Mouse (Mus musculus) mesoderm, embryonic 11.5 days (tissue): ENCODE results near the gene Knstrn.

Experiments used
- DNase-seq: peaks from one replicate; pipeline ENCODE4 v3.0.0-alpha.2; 2012; ENCODE audit warnings: low read depth, low spot score

The Knstrn gene

DNA sequence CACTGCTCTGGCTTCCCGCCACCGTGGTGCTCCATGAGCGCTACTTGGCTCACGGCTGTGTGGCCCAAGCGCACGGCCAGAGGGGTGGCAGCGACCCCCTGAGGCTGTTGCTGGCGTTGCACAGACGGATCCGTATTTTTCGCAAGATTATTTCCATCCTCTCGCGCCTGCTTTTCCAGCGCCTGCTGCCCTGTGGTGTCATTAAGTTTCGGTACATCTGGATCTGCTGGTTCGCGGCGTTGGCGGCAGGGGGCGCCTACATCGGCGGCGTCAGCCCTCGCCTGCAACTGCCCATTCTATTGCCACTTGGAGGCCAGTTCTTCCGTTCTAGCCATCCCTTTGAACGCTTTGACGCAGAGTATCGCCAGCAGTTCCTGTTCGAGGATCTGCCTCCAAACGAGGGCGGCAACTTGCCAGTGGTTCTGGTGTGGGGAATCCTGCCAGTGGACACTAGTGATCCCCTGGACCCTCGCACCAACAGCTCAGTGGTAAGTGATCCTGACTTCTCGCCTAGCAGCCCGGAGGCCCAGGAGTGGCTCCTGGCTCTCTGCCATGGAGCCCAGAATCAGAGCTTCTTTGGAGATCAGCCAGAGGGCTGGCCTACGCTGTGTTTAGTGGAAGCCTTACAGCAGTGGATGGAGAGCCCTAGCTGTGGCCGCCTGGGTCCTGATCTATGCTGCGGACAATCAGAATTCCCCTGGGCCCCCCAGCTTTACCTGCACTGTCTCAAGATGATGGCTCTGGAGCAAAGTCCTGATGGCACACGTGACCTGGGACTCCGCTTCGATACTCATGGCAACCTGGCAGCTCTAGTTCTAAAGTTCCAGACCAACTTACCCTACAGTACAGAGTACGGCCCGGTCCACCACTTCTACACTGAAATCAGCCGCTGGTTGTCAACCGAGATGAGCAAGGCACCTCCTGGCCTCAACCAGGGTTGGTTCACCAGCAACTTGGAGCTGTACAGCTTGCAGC is 23.0 kb upstream of the Knstrn start:
- peak; percentile 70 for DNase-seq

DNA sequence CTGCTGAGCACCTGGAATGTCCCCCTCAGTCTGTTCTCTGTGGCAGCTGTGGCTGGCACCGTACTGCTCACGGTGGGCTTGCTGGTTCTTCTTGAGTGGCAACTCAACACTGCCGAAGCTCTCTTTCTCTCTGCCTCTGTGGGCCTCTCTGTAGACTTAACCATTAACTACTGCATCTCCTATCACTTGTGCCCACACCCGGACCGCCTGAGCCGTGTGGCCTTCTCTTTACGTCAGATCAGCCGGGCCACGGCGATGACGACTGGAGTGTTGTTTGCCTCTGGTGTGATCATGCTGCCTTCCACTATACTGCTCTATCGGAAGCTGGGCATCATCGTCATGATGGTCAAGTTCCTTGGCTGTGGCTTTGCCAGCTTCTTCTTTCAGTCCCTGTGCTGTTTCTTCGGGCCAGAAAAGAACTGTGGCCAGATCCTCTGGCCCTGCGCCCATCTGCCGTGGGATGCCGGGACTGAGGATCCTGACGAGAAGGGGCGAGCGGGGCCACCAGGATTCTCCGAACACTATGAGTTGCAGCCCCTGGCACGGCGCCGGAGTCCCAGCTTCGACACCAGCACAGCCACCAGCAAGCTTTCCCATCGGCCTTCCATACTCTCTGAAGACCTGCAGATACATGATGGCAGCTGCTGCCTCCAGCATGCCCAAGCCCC is 22.1 kb upstream of the Knstrn start:
- DNase-seq = no peak

DNA sequence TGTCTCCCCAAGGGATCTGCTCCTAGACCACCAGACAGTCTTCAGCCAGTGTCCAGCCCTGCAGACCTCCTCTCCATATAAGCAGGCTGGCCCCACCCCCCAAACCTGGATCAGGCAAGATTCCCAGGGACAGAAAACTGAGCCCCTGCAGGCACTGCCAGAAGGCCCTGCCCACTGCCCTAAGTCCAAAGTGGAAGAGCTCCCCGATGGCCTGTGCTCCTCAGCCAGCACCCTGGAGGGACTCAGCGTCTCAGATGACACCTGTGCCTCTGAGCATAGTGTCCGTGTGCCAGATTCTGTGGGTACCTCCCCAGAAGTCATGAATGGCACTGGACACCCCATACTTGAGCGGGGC is 21.6 kb upstream of the Knstrn start:
- DNase-seq = no peak

DNA sequence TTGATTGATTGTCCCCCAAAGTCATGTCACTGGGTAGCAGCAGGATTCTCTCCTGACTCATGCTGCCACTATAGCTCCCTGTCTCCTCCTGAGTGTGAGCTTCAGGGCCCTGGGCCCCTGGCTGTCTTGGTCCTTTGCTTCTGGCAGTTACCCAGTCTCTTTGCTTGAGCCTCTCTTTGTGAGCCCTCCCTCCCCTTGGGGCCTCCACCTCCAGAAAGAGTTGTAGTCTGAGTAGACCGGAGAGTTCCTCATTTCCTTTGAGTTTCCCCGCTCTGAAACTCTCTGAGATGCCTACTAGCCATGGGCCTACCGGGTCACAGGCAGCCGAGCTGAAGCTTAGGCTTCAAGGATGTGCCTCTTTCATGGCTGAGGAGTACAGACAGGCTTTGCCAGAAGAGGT is 20.2 kb upstream of the Knstrn start:
- no peak for DNase-seq

DNA sequence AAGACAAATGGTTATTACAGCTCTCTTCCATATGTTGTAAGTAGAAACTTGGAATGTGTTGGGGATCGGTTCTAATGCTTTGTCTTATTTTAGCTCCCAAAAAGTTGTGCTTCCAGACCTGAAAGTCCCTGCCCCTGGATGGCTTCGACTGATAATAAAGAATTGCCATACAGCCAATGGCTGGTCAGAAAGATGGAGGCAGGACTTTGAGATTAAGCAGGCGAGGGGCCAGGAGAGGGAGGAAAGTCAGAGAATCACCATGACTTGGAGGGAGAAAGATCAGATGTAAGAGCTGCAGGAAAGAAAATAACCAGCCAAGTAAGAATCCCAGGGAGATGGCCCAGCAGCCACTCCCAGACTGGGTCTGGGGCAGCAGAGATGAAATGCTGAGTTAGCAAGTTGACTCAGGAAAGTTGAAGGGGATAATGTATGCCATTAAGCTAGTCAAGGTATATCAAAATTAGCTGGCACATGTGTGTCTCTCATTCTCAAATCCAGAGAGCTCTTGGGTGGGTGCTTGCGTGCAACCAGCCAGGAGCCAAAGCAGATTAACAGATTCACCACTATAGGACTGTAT is 11.2 kb upstream of the Knstrn start:
- no peak for DNase-seq

DNA sequence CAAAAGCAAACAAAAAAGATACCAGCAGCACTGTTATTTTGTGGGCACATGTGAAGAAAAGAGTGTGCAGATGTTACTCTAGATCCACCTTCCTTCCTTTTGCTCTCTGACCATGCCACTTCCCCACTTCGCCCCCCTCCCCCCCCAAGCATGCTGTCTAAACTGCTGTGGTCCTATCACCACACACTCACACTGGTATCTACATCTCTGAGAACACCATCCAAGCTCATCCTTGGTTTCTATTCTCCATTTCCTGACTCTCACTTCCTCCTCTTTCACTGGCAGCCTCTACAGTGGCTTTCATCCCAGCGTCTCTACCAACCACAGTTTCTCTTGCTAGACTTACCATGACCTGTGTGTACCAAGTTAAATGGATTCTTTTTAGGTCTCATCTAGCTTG is 9.3 kb upstream of the Knstrn start:
- no peak for DNase-seq

DNA sequence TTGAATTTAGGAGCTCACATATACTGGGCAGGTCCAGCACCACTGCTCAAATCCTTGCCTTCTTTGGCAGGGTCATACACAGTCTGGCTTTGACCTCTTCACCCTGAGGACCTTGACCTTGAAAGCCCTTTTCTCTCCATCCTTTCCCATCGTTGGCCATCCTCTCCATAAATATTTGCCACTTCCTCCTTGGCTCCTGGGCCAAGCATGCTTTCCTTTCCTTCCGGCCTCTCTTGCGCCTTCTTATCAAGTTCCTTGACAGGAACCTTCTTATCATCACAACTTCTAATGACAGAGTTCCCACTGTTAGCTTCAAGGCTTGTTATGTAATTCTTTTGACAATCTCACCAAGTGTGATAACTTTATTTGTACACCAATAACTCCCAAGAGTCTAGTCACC is 8.7 kb upstream of the Knstrn start:
- no peak for DNase-seq

DNA sequence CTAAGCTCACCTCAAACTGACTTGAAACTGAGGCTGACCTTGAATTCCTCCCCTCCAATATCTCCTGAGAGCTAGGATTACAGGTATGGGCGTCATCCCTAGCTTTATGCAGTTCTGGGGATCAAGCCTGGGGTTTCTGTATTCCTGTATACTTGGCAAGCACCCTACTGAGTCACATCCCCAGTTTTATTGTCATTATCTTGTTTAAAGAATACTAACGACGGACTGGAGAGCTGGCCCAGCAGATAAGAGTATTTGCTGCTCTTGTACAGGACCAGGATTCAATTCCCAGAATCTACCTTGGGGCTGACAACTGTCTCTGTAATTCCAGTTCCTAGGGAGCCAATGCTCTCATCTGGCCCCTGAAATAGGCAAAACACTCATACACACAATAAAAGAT is 8.0 kb upstream of the Knstrn start:
- no peak for DNase-seq

DNA sequence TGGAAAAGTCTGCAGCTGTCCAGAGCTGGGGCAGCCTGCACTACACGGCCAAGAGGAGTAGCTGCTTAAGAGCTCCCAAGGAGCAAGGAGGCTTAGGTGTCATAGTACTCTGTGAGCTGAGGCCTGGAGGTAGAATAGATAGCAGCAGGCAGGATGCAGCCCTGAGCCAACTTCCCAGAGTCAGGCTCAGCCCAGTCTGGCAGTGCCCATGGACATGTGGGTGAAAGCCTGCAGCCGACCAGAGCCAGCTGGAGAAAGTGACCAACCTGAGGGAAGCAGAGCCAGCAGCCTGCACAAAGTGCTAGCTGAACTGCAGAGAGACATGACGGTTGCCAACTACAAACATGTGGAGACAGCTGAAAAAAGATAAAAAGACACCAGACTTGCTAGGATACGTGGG is 6.9 kb upstream of the Knstrn start:
- no peak for DNase-seq

DNA sequence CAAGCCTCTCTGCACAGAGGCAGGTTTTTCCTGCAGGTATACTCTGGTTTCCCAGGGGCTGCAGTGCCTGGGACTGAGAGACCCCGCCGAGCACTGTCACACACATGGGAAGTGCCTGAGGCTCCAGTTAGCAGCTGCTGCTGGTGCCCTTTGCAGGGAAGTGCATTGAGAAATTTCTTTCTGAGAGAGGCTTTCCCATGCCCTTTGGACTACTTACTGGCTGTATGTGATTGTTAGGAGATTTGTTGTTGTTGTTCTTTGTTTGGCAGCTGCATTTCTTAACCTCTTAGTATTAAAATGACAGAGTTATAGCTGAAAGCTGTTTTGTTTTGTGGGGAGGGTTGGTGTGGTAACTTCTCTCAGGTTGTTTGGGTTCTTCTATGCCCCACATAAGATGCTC is 2.9 kb upstream of the Knstrn start:
- DNase-seq = no peak

DNA sequence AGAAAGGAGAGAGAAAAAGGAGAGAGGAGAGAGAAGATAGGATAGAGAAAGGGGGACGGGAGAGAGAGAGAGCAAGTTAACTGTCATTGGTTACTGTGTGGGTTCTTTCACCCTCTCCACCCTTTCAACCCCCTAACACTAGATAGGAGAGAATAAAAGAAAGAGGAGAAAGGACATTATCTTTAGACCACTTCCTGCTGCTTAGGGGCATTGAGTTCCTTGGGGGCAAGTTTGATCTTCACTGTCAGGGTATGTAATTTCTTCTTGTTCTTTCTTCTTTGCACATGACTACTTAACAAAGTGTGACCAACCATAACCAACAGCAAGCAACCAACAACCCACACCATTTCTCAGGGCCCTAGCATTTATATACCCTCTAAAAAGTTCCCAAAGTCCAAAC is 1.1 kb upstream of the Knstrn start:
- no peak for DNase-seq

DNA sequence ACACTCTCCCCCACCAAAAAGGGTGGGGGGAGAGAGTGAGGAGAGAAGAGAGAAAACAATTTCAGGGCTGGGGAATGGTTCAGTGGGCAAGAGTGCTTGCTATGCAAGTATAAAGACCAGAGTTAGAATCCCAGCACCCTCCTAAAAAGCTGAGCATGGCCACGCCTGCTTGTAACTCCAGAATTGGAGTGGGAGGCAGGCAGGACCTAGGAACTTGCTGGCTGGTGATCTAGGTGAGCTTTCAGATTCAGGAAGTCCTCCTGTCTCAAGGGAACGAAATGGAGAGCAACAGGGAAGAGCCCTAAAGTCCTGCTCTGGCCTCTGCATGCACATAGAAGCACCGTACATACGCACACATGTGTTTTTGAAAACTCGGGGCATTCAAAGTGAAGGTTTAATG is 9.0 kb downstream of the Knstrn start:
- no peak for DNase-seq

DNA sequence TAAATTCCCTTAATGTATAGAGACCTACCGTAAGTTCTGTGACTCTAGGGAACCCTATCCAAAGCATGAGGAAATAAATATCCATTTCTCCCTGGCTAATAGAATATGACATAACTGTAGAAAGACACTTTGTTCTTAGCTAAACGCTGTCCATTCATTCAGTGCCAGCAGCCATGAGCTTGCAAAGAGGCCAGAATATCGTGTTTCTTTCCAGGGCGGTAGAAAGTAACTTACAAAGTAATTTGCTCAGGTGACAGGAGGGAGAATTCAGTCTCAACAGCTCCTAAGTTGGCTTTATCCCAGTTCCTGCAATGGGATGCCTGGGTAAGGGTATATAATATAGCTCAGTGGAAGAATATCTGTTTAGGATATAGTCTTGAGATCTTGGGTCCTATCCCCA is 10.6 kb downstream of the Knstrn start:
- no peak for DNase-seq

DNA sequence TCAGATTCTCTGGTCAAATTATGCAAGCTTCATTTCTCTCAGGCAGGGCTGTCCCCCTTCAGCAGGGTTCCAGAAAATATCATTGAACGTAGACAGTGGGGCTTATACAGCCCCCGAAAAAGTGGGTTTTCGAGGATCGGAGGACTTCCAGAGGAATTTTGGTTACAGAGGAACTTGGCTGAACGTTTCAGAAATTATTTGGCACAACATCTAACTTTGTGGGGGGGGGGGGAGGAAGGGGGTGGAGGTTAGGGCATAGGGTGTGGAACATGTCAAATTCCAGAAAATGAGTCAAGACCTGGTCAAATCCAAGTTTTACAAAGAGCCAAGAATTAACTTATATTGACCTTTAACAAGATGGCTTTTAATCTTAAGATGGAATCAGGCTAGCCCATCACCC is 15.3 kb downstream of the Knstrn start:
- DNase-seq = no peak

DNA sequence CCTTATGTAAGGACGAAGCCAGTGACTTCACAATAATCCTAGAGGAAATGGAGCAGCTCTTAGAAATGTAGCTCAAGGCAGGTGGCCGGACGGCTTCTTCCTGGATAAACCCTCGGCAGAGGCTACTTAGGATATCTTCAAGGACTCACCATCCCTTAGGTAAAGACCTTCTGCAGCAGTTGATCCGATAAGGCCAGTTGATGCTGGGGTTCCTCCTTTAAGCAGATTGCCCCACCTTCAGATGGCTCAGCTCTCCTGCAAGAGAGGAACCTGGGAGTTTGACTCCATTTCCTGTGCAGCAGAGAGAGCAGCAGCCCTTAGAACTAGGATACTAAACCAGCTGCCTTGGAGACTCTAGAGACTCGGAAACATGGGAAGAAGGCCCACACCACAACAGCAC is 20.3 kb downstream of the Knstrn start:
- DNase-seq = no peak

DNA sequence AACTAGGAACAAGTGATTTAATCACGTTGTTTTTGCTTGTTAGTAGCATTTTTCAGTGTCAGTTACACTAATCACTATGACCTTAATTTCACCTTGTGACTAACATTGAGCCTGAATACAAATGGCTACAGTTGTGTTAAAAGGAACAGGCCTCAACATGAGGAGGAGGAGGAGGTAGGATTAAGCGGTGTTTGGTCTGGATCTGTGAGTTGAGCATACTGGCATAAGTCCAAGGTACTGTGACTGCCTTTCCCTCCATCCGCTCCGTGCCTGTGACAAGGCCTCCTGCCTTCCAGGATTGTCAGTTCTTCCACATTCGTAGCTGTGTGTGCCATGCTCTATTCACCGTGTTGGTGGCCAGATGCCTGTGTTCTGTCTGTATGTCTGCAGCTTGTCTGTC is 21.3 kb downstream of the Knstrn start:
- DNase-seq = no peak

DNA sequence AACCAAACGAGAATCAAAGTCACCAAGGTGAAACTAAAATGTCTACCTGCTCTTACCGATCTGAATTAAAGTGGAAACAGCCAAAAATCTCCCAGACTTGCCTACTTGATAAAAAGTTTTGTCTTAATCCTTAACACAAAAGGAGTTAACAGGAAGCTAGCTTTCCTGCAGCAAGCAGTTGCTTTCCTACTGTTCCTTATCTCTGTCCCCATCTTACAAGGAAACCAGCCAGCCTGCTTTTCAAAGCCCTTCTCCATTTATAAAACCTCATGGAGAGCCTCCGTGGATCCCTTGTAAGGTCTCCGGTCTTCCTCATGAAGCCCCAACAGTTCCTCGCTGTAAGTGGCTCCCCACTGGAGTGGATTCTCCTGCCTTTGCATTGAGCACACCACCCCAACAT is 24.5 kb downstream of the Knstrn start:
- DNase-seq = no peak

DNA sequence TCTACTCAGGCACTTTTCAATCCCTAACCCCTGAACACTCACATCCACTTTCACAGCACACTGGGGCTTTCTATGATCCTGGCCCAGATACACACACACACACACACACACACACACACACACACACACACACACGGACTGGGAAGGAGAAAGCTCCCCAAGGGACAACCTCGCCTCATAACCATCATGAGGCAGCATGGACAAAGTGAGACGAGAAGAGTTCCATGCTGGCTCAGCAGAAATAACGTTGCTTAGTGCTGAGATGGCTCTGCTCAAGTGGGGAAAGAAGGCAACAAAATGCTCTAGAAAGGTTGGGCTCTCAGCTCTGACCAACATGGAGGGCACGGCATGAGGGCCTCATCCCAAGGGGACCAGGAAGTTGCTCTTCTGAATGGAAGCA is 27.4 kb downstream of the Knstrn start:
- no peak for DNase-seq

DNA sequence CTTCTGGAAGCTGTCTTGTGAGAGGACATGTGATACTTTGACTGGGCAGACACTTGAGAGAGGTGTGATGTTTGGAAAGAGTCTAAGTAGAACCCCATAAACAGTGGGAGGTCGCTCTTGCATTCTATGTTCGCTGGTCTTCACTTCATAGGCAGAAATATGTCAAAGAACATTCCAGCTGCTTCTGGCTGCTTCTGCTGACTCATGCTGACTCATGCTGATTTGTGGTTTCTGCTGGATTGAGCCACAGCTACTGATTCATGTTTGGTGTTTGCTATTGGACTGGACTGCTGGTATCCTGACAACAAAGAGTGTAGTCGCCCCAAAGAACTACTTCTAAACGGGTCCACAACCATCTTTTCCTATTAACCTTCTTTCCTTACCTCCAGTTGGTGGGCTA is 28.0 kb downstream of the Knstrn start:
- peak; percentile 11 for DNase-seq

DNA sequence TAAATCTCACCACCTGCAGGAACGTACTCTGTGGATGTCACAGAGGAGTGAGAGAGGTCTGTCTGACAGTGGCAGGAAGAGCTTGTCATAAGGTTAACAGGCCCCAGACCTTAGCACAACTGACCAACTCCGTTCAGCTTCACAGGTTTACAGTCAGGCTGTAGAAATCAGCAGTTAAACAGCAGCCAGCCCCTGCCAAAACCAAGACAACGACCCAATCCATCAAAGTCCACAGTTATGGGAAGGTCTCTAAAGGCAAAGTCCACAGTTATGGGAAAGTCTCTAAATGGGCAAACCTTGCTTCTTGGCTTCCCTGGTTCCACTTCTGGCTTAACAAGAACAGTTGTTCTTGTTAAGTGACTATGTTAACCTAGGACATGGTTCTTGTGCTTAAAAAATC is 30.6 kb downstream of the Knstrn start:
- DNase-seq = no peak

DNA sequence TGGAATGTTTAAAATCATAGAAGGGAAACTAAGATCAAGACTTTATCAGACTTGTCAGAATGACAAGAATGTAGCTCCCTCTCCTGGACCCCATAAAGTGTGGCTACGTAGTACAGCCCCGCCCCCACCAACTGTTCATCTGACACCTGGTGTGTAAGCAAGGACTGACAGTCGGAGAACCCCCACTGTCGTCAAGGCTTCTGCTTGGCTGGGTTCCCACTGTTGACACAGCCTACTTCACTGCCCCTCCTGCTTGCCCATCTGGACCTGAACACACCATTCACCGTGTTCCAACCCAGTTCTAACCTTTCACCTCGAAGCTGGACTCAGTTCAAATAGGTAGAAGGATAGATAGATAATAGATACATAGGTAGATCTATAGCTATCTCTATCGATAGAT is 32.4 kb downstream of the Knstrn start:
- DNase-seq = peak; percentile 8

DNA sequence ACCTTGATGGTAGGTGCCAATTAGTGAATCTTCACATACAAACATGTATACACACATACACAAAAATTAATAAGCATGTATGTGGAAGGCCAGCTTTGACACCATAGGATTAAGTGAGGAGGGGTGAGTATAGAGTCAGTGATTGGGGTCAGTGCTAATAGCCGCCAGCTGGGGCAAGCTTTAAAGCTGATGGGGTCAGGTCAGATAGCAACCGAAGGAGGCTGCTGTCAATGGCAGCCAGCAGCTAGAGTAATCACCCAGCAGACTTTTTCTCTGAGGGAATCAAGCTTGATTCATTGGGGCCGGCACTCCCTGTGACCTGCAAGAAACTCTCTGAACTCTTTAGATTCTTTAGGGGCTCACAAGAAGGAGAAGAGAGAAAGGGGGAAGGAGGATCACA is 38.0 kb downstream of the Knstrn start:
- peak; percentile 37 for DNase-seq
